Mouse (Mus musculus) spleen, adult 2 months (tissue): ENCODE results near the gene Cnot2.

Experiments
- CTCF ChIP-seq: fragments of 200-500 bp; IDR thresholded peaks from 2 replicates; pipeline ENCODE4 v1.5.1; 2011; ENCODE audit warnings: mild to moderate bottlenecking, inconsistent platforms; ENCODE audit not compliant: insufficient read depth, insufficient read length, insufficient replicate concordance; ENCODE audit errors: extremely low read depth
- POLR2A ChIP-seq: fragments of 200-500 bp; IDR thresholded peaks from 2 replicates; pipeline ENCODE4 v1.6.1; 2011; ENCODE audit warnings: low read depth, low read length, inconsistent platforms

- TF ChIP-seq CTCF (no peak), POLR2A (no peak)
Measured at GRCm38 (mm10) chr10:116440088-116440487, 141.2 kb downstream of the Cnot2 start.
